Mouse (Mus musculus): ENCODE data around the gene Mcm5. TPM values are rescaled to one million over a fixed set of nuclear protein-coding genes. Genes with fewer than 3 reads are reported as not detected.

The Mcm5 gene
- polyA plus RNA-seq (2014; fragmentation: Illumina TruSeq; extraction: RNeasy Lipid Tissue Mini Kit (QIAGEN cat#74804)) = 5.1 TPM

GRCm38 (mm10) chr8:75109236-75109967 is at the start of gene Mcm5:
Mcm5 (plus strand) TSS chr8:75109569.

GRCm38 (mm10) chr8:75093399-75094156 is 15.8 kb upstream of the Mcm5 start, which contains the start of gene Hmox1:
Hmox1 (plus strand) TSS chr8:75093621.

Other genes starting within 250 kb of the Mcm5 start
- gene Isx, start 236.4 kb upstream of the Mcm5 start, polyA plus RNA-seq (2014; fragmentation: Illumina TruSeq; extraction: RNeasy Lipid Tissue Mini Kit (QIAGEN cat#74804)) = not detected
- gene Hmgxb4, start 116.2 kb upstream of the Mcm5 start, polyA plus RNA-seq (2014; fragmentation: Illumina TruSeq; extraction: RNeasy Lipid Tissue Mini Kit (QIAGEN cat#74804)) = 43.0 TPM
- gene Tom1, start 75.9 kb upstream of the Mcm5 start, polyA plus RNA-seq (2014; fragmentation: Illumina TruSeq; extraction: RNeasy Lipid Tissue Mini Kit (QIAGEN cat#74804)) = 0.66 TPM
- gene Hmox1, start 15.9 kb upstream of the Mcm5 start, polyA plus RNA-seq (2014; fragmentation: Illumina TruSeq; extraction: RNeasy Lipid Tissue Mini Kit (QIAGEN cat#74804)) = 5.5 TPM
- 0.46 TPM for gene Rasd2, start 104.4 kb downstream of the Mcm5 start, polyA plus RNA-seq (2014; fragmentation: Illumina TruSeq; extraction: RNeasy Lipid Tissue Mini Kit (QIAGEN cat#74804))